Mouse (Mus musculus): Measurements from ENCODE around the gene Cdc42bpa. TPM values are rescaled to one million over a fixed set of nuclear protein-coding genes. Genes with fewer than 3 reads are reported as not detected.

Gene Cdc42bpa
- polyA plus RNA-seq, 1 experiment from 2014 or later: 18.5 TPM

DNA sequence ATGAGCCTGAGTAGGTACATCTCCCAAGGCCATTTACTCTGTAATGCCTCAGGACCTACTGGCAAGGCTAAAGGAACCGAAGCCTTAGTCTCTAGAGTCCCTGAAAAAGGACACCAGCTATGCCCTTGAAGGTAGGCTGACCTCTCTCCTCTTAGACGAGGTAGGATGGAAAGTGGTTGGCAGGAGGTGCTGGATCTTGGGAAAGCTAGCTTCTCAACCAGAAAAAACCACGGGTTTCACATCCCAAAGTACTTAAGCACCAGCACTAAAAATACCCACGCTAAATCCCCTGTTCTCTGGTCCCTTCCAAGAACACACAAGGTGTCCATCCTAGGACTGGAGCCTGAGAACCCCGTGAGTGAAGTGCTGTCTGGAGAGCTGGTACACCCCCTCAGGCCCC lies 212.7 kb downstream of the Cdc42bpa start:
- Histone ChIP-seq H3K27ac (no peak overlapping the region), H3K4me2 (no peak overlapping the region), H3K4me1 (peaks cover 8% of the 10 kb centered on the region; the same call in 1 of the 2 replicates), H3K27me3 (no peaks in the 10 kb centered on the region), H3K36me3 (no peaks in the 10 kb centered on the region), H3K9me3 (replicated peaks) (no peaks in the 10 kb centered on the region), H3K4me3 (replicated peaks) (no peak overlapping the region), H3K9ac (no peak overlapping the region)
- ATAC-seq (replicated peaks; ENCODE audit: low FRiP score): no peak
- 81% methylated on average over 5 of the region's 5 CpGs for WGBS

DNA sequence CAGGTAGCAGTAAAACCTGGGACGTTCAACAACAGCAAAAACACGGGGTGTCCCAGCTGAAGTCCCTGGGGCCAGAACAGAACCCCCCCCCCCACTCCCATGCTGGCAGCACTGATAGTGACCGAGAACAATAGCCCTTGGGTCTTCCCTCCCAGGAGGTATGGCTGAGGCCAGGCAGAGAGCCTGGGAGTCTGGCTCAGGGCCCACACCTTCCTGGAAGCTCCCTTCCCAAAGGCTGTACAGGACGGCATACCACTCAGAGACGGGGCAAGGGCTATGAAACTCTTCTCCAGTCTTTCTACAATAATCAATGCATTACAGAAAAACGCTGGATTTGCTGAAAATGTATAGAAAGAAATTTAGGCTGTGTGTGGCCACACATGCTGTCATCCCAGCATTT lies 214.4 kb downstream of the Cdc42bpa start:
- Histone ChIP-seq H3K36me3 (no peaks in the 10 kb centered on the region), H3K27ac (no peak overlapping the region), H3K4me3 (replicated peaks) (no peak overlapping the region), H3K9ac (no peak overlapping the region), H3K4me2 (no peak overlapping the region), H3K27me3 (no peaks in the 10 kb centered on the region), H3K4me1 (peaks cover 8% of the 10 kb centered on the region; the same call in 1 of the 2 replicates), H3K9me3 (replicated peaks) (no peaks in the 10 kb centered on the region)
- ATAC-seq (replicated peaks; ENCODE audit: low FRiP score): no peak
- 72% methylated on average over 6 of the region's 6 CpGs for WGBS

DNA sequence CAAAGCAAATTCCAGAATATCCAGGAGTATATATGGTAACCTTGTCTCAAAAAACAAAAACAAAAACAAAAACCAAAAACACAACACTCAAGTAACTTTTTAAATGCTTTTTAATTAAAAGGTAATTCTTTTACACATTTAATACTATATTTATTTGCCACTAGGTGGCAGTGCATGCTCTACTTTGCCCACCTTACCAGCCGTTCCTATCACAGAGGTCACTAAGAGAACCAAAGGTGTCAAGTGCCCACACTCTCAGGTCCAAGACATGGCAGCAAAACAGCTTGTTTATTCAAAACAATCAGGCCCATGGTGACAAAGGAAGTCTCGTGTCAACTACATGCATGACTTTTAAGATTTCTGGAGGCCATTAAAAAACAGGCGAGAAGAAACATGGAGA lies 214.9 kb downstream of the Cdc42bpa start:
- WGBS: 33% methylated on average over 3 of the region's 3 CpGs
- H3K27ac ChIP-seq: no peak overlapping the region
- no peak for ATAC-seq (replicated peaks; ENCODE audit: low FRiP score)
- no peak overlapping the region for H3K4me2 ChIP-seq
- H3K4me1 ChIP-seq: peaks cover 8% of the 10 kb centered on the region; the same call in 1 of the 2 replicates
- no peaks in the 10 kb centered on the region for H3K9me3 ChIP-seq (replicated peaks)
- no peak overlapping the region for H3K4me3 ChIP-seq (replicated peaks)
- H3K36me3 ChIP-seq: no peaks in the 10 kb centered on the region
- no peak overlapping the region for H3K9ac ChIP-seq
- no peaks in the 10 kb centered on the region for H3K27me3 ChIP-seq

- H3K9me3 ChIP-seq (replicated peaks): no peaks in the 10 kb centered on the region
- H3K27ac ChIP-seq: peak overlapping the region; percentile 46
- H3K36me3 ChIP-seq: no peaks in the 10 kb centered on the region
- no peak overlapping the region for H3K4me2 ChIP-seq
- H3K4me1 ChIP-seq: peaks cover 8% of the 10 kb centered on the region; the same call in 1 of the 2 replicates
- peak; percentile 88 for ATAC-seq (replicated peaks; ENCODE audit: low FRiP score)
- no peak overlapping the region for H3K9ac ChIP-seq
- no peak overlapping the region for H3K4me3 ChIP-seq (replicated peaks)
- no peaks in the 10 kb centered on the region for H3K27me3 ChIP-seq
- WGBS: 51% methylated on average over 8 of the region's 8 CpGs
Measured at GRCm38 (mm10) chr1:180175635-180176034, 215.4 kb downstream of the Cdc42bpa start.

- 33% methylated on average over 1 of the region's 1 CpGs for WGBS
- H3K4me3 ChIP-seq (replicated peaks): no peak overlapping the region
- H3K27me3 ChIP-seq: no peaks in the 10 kb centered on the region
- no peaks in the 10 kb centered on the region for H3K9me3 ChIP-seq (replicated peaks)
- H3K4me1 ChIP-seq: peaks cover 8% of the 10 kb centered on the region; the same call in 1 of the 2 replicates
- H3K36me3 ChIP-seq: no peaks in the 10 kb centered on the region
- no peak for ATAC-seq (replicated peaks; ENCODE audit: low FRiP score)
- no peak overlapping the region for H3K4me2 ChIP-seq
- no peak overlapping the region for H3K9ac ChIP-seq
- no peak overlapping the region for H3K27ac ChIP-seq
Measured at GRCm38 (mm10) chr1:180176784-180177183, 216.5 kb downstream of the Cdc42bpa start.

DNA sequence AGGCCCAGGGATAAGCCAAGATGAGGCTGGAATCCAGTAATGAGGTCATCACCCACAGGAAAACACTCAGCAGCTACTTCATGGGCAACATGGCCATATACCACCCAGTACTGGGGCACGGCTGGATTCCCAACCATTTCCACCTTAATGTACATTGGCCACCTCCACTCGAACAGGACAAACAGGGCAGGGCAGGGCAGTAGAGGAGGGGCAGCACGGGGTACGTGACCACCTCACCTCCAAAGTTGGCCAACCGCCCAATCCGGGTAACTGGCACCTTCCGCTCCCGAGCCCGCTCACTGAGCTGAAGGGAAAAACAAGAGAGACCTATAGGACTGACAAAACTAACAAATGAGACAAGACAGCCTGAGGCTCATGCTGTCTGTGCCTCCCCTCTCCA lies 218.1 kb downstream of the Cdc42bpa start:
- H3K27me3 ChIP-seq: no peaks in the 10 kb centered on the region
- no peak for ATAC-seq (replicated peaks; ENCODE audit: low FRiP score)
- no peak overlapping the region for H3K4me2 ChIP-seq
- H3K4me3 ChIP-seq (replicated peaks): no peak overlapping the region
- H3K36me3 ChIP-seq: no peaks in the 10 kb centered on the region
- H3K9me3 ChIP-seq (replicated peaks): no peaks in the 10 kb centered on the region
- H3K27ac ChIP-seq: no peak overlapping the region
- peaks cover 8% of the 10 kb centered on the region; the same call in 1 of the 2 replicates for H3K4me1 ChIP-seq
- no peak overlapping the region for H3K9ac ChIP-seq
- WGBS: 89% methylated on average over 9 of the region's 9 CpGs

- Histone ChIP-seq H3K36me3 (no peaks in the 10 kb centered on the region), H3K27me3 (no peaks in the 10 kb centered on the region), H3K27ac (no peak overlapping the region), H3K4me3 (replicated peaks) (no peak overlapping the region), H3K9ac (no peak overlapping the region), H3K4me1 (peaks cover 8% of the 10 kb centered on the region; the same call in 1 of the 2 replicates), H3K9me3 (replicated peaks) (no peaks in the 10 kb centered on the region), H3K4me2 (no peak overlapping the region)
- WGBS: 93% methylated on average over 4 of the region's 4 CpGs
- no peak for ATAC-seq (replicated peaks; ENCODE audit: low FRiP score)
Measured at GRCm38 (mm10) chr1:180179100-180179499, 218.8 kb downstream of the Cdc42bpa start.

- no peak for ATAC-seq (replicated peaks; ENCODE audit: low FRiP score)
- Histone ChIP-seq H3K4me3 (replicated peaks) (no peak overlapping the region), H3K4me2 (no peak overlapping the region), H3K36me3 (no peaks in the 10 kb centered on the region), H3K9ac (no peak overlapping the region), H3K27ac (no peak overlapping the region), H3K4me1 (peaks cover 10% of the 10 kb centered on the region; the same call in 1 of the 2 replicates), H3K27me3 (no peaks in the 10 kb centered on the region), H3K9me3 (replicated peaks) (no peaks in the 10 kb centered on the region)
- WGBS: 75% methylated on average over 2 of the region's 2 CpGs
Measured at GRCm38 (mm10) chr1:180179840-180180239, 219.6 kb downstream of the Cdc42bpa start.

DNA sequence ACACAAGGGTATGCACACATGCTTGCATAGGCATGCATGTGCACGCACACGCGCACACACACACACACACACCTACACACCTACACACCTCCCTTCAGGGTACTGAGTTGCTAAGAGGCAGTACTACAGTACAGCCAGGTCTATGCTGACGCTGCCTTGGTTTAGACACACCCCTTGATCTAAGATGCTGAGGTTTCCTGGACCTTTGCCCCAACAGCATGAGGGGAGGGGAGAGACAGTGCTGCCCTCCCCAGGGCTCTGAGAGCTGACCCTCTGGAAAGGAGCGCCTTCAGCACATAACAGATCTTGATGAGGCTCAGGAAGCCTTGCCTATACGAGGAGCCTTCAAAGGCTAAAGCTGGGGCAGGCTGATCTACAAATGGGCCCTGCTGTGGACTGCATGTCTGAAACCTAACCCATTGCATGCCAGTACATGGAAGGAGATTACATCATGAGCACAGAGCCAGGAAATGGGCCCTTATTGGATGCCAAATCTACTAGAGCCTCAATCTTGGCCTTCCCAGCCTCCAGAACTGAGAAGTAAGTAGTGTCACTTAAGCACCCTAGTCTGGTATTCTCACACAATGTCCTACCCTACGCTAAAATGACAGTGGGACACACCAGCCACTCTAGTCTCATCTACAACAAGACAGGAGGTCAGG lies 221.2 kb downstream of the Cdc42bpa start:
- WGBS: 84% methylated on average over 7 of the region's 7 CpGs

DNA sequence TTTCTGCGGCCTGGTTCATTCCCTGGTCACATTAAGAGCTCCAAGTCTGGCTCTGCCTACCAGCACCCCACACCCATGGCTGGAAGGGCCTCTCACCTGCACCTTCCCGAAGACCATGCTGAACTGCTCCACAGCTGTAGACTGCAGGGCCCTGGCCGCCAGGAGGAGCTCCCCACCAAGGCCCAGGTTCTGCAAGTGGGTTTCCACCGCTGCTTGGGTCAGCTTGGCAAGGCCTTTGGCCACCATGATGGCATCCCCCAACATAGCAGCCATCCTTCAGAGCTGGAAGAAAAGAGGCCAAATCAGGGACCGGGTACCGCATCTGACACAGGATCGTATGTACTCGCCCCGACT lies 221.7 kb downstream of the Cdc42bpa start:
- H3K27me3 ChIP-seq: no peaks in the 10 kb centered on the region
- no peak overlapping the region for H3K4me2 ChIP-seq

More for the DNA sequence above, 221.2 kb downstream of the Cdc42bpa start:
- Histone ChIP-seq H3K9ac (no peak overlapping the region), H3K9me3 (replicated peaks) (no peaks in the 10 kb centered on the region), H3K36me3 (no peaks in the 10 kb centered on the region), H3K4me1 (0 out of 2 replicates have a peak, but pooled peaks cover 3% of the 10 kb centered on the region), H3K27ac (no peak overlapping the region), H3K27me3 (no peaks in the 10 kb centered on the region), H3K4me2 (no peak overlapping the region), H3K4me3 (replicated peaks) (no peak overlapping the region)
- ATAC-seq (replicated peaks; ENCODE audit: low FRiP score): no peak

GRCm38 (mm10) chr1:180182731-180183130 lies 222.5 kb downstream of the Cdc42bpa start:
- 0 out of 2 replicates have a peak overlapping the region, but pooled peaks have one; percentile 27 for H3K27ac ChIP-seq
- WGBS: 60% methylated on average over 3 of the region's 3 CpGs

More for the DNA sequence above, 221.7 kb downstream of the Cdc42bpa start:
- Histone ChIP-seq H3K4me3 (replicated peaks) (no peak overlapping the region), H3K9ac (no peak overlapping the region), H3K9me3 (replicated peaks) (no peaks in the 10 kb centered on the region), H3K36me3 (no peaks in the 10 kb centered on the region), H3K27ac (no peak overlapping the region), H3K4me1 (0 out of 2 replicates have a peak, but pooled peaks cover 3% of the 10 kb centered on the region)
- no peak for ATAC-seq (replicated peaks; ENCODE audit: low FRiP score)
- 90% methylated on average over 9 of the region's 9 CpGs for WGBS

GRCm38 (mm10) chr1:180183525-180184159 lies 223.4 kb downstream of the Cdc42bpa start:
- no peaks in the 10 kb centered on the region for H3K27me3 ChIP-seq
- H3K9ac ChIP-seq: no peak overlapping the region
- 0 out of 2 replicates have a peak overlapping the region, but pooled peaks have one; percentile 7 for H3K27ac ChIP-seq
- H3K4me2 ChIP-seq: no peak overlapping the region
- no peaks in the 10 kb centered on the region for H3K9me3 ChIP-seq (replicated peaks)
- no peak overlapping the region for H3K4me3 ChIP-seq (replicated peaks)
- 85% methylated on average over 6 of the region's 6 CpGs for WGBS
- H3K4me1 ChIP-seq: 0 out of 2 replicates have a peak, but pooled peaks cover 3% of the 10 kb centered on the region
- no peak for ATAC-seq (replicated peaks; ENCODE audit: low FRiP score)
- no peaks in the 10 kb centered on the region for H3K36me3 ChIP-seq

More at GRCm38 (mm10) chr1:180182731-180183130, 222.5 kb downstream of the Cdc42bpa start:
- 0 out of 2 replicates have a peak, but pooled peaks cover 3% of the 10 kb centered on the region for H3K4me1 ChIP-seq
- ATAC-seq (replicated peaks; ENCODE audit: low FRiP score): 0 out of 2 replicates have a peak, but pooled peaks have one; percentile 55
- H3K27me3 ChIP-seq: no peaks in the 10 kb centered on the region
- no peaks in the 10 kb centered on the region for H3K9me3 ChIP-seq (replicated peaks)
- H3K36me3 ChIP-seq: no peaks in the 10 kb centered on the region
- H3K9ac ChIP-seq: no peak overlapping the region
- H3K4me2 ChIP-seq: no peak overlapping the region
- H3K4me3 ChIP-seq (replicated peaks): no peak overlapping the region

All from kidney, embryonic 15.5 days (tissue).